Mouse (Mus musculus): ENCODE data around the gene Daam1. TPM values are rescaled to one million over a fixed set of nuclear protein-coding genes. Genes with fewer than 3 reads are reported as not detected.
A peak's percentile ranks its signal among the peaks of the same experiment; 100 is the strongest.

The Daam1 gene
- polyA plus RNA-seq, 1 experiment from 2014 or later = 8.8 TPM

GRCm38 (mm10) chr12:71938513-71938912, 107.6 kb downstream of the Daam1 start:
- ATAC-seq (ENCODE audit: low read depth) = no peak
- Histone ChIP-seq H3K4me1 (replicated peaks) (peaks cover 61% of the 10 kb centered on the region), H3K27ac (no peak overlapping the region), H3K4me3 (replicated peaks) (no peak overlapping the region), H3K27me3 (no peaks in the 10 kb centered on the region), H3K4me2 (no peak overlapping the region), H3K9me3 (replicated peaks) (no peaks in the 10 kb centered on the region), H3K36me3 (peaks cover 58% of the 10 kb centered on the region), H3K9ac (no peak overlapping the region)
- DNase-seq = no peak
- 89% methylated on average over 5 of the region's 5 CpGs for WGBS (ENCODE audit: insufficient replicate concordance)

GRCm38 (mm10) chr12:71941290-71941689, 110.4 kb downstream of the Daam1 start:
- Histone ChIP-seq H3K4me1 (replicated peaks) (peaks cover 37% of the 10 kb centered on the region), H3K27ac (no peak overlapping the region), H3K4me3 (replicated peaks) (no peak overlapping the region), H3K9ac (no peak overlapping the region), H3K27me3 (no peaks in the 10 kb centered on the region), H3K4me2 (no peak overlapping the region), H3K36me3 (peaks cover 81% of the 10 kb centered on the region), H3K9me3 (replicated peaks) (no peaks in the 10 kb centered on the region)
- ATAC-seq (ENCODE audit: low read depth) = peak; percentile 45
- DNase-seq = no peak
- 84% methylated on average over 5 of the region's 5 CpGs for WGBS (ENCODE audit: insufficient replicate concordance)

- Histone ChIP-seq H3K36me3 (peaks cover 82% of the 10 kb centered on the region), H3K4me1 (replicated peaks) (peaks cover 30% of the 10 kb centered on the region), H3K9me3 (replicated peaks) (no peaks in the 10 kb centered on the region), H3K4me3 (replicated peaks) (no peak overlapping the region), H3K27ac (peak overlapping the region; percentile 19; the same call in 1 of the 2 replicates), H3K9ac (no peak overlapping the region), H3K27me3 (no peaks in the 10 kb centered on the region), H3K4me2 (no peak overlapping the region)
- 53% methylated on average over 9 of the region's 9 CpGs for WGBS (ENCODE audit: insufficient replicate concordance)
- peak; percentile 81 for ATAC-seq (ENCODE audit: low read depth)
- DNase-seq = peak; percentile 21
Observed at GRCm38 (mm10) chr12:71943112-71943511, 112.2 kb downstream of the Daam1 start.

- Histone ChIP-seq H3K36me3 (peaks cover 82% of the 10 kb centered on the region), H3K27me3 (no peaks in the 10 kb centered on the region), H3K9ac (no peak overlapping the region), H3K9me3 (replicated peaks) (no peaks in the 10 kb centered on the region), H3K4me2 (no peak overlapping the region), H3K4me1 (replicated peaks) (peaks cover 30% of the 10 kb centered on the region), H3K4me3 (replicated peaks) (no peak overlapping the region), H3K27ac (no peak overlapping the region)
- WGBS (ENCODE audit: insufficient replicate concordance) = 72% methylated on average over 4 of the region's 4 CpGs
- DNase-seq (no peak), ATAC-seq (ENCODE audit: low read depth) (no peak)
Observed at GRCm38 (mm10) chr12:71943646-71944045, 112.8 kb downstream of the Daam1 start.

- DNase-seq (no peak), ATAC-seq (ENCODE audit: low read depth) (no peak)
- Histone ChIP-seq H3K9me3 (replicated peaks) (no peaks in the 10 kb centered on the region), H3K27ac (no peak overlapping the region), H3K4me1 (replicated peaks) (peaks cover 25% of the 10 kb centered on the region), H3K27me3 (no peaks in the 10 kb centered on the region), H3K4me3 (replicated peaks) (no peak overlapping the region), H3K9ac (no peak overlapping the region), H3K4me2 (no peak overlapping the region), H3K36me3 (peaks cover 84% of the 10 kb centered on the region)
- 80% methylated on average over 7 of the region's 7 CpGs for WGBS (ENCODE audit: insufficient replicate concordance)
Observed at GRCm38 (mm10) chr12:71945844-71946243, 115.0 kb downstream of the Daam1 start.

GRCm38 (mm10) chr12:71946448-71946847, 115.6 kb downstream of the Daam1 start:
- Histone ChIP-seq H3K4me3 (replicated peaks) (no peak overlapping the region), H3K9me3 (replicated peaks) (no peaks in the 10 kb centered on the region), H3K36me3 (peaks cover 89% of the 10 kb centered on the region), H3K27ac (no peak overlapping the region), H3K4me2 (no peak overlapping the region), H3K4me1 (replicated peaks) (peaks cover 19% of the 10 kb centered on the region), H3K9ac (no peak overlapping the region), H3K27me3 (no peaks in the 10 kb centered on the region)
- DNase-seq (no peak), ATAC-seq (ENCODE audit: low read depth) (no peak)
- 89% methylated on average over 8 of the region's 8 CpGs for WGBS (ENCODE audit: insufficient replicate concordance)

- Histone ChIP-seq H3K27me3 (no peaks in the 10 kb centered on the region), H3K36me3 (peaks cover 99% of the 10 kb centered on the region), H3K27ac (no peak overlapping the region), H3K4me2 (no peak overlapping the region), H3K9ac (no peak overlapping the region), H3K9me3 (replicated peaks) (no peaks in the 10 kb centered on the region), H3K4me3 (replicated peaks) (no peak overlapping the region), H3K4me1 (replicated peaks) (no peaks in the 10 kb centered on the region)
- ATAC-seq (ENCODE audit: low read depth) (peak; percentile 18; the same call in 1 of the 2 replicates), DNase-seq (no peak)
- 88% methylated on average over 6 of the region's 6 CpGs for WGBS (ENCODE audit: insufficient replicate concordance)
Observed at GRCm38 (mm10) chr12:71948972-71949371, 118.1 kb downstream of the Daam1 start.

GRCm38 (mm10) chr12:71949606-71950005, 118.7 kb downstream of the Daam1 start:
- peaks cover 99% of the 10 kb centered on the region for H3K36me3 ChIP-seq
- H3K9me3 ChIP-seq (replicated peaks) = no peaks in the 10 kb centered on the region
- no peak overlapping the region for H3K4me2 ChIP-seq
- no peaks in the 10 kb centered on the region for H3K4me1 ChIP-seq (replicated peaks)
- no peak overlapping the region for H3K4me3 ChIP-seq (replicated peaks)
- no peak overlapping the region for H3K9ac ChIP-seq
- 87% methylated on average over 6 of the region's 6 CpGs for WGBS (ENCODE audit: insufficient replicate concordance)
- DNase-seq (no peak), ATAC-seq (ENCODE audit: low read depth) (no peak)
- no peak overlapping the region for H3K27ac ChIP-seq
- no peaks in the 10 kb centered on the region for H3K27me3 ChIP-seq

- ATAC-seq (ENCODE audit: low read depth) = no peak
- 81% methylated on average over 13 of the region's 13 CpGs for WGBS (ENCODE audit: insufficient replicate concordance)
Observed at GRCm38 (mm10) chr12:71950095-71950877, 119.4 kb downstream of the Daam1 start.

GRCm38 (mm10) chr12:71954180-71954935, 123.5 kb downstream of the Daam1 start:
- no peak overlapping the region for H3K4me2 ChIP-seq
- H3K4me1 ChIP-seq (replicated peaks) = no peaks in the 10 kb centered on the region
- H3K27me3 ChIP-seq = no peaks in the 10 kb centered on the region
- no peaks in the 10 kb centered on the region for H3K9me3 ChIP-seq (replicated peaks)
- H3K27ac ChIP-seq = no peak overlapping the region
- DNase-seq = no peak
- 80% methylated on average over 5 of the region's 5 CpGs for WGBS (ENCODE audit: insufficient replicate concordance)
- H3K4me3 ChIP-seq (replicated peaks) = no peak overlapping the region
- H3K9ac ChIP-seq = no peak overlapping the region
- H3K36me3 ChIP-seq = peaks cover 88% of the 10 kb centered on the region
- ATAC-seq (ENCODE audit: low read depth) = no peak

More at GRCm38 (mm10) chr12:71950095-71950877, 119.4 kb downstream of the Daam1 start:
- Histone ChIP-seq H3K27me3 (no peaks in the 10 kb centered on the region), H3K36me3 (peaks cover 93% of the 10 kb centered on the region), H3K9ac (no peak overlapping the region), H3K4me3 (replicated peaks) (no peak overlapping the region), H3K9me3 (replicated peaks) (no peaks in the 10 kb centered on the region), H3K4me1 (replicated peaks) (no peaks in the 10 kb centered on the region), H3K4me2 (no peak overlapping the region), H3K27ac (no peak overlapping the region)
- no peak for DNase-seq

GRCm38 (mm10) chr12:71956980-71957379, 126.1 kb downstream of the Daam1 start:
- DNase-seq = no peak
- H3K27me3 ChIP-seq = no peaks in the 10 kb centered on the region
- no peak for ATAC-seq (ENCODE audit: low read depth)
- H3K9me3 ChIP-seq (replicated peaks) = no peaks in the 10 kb centered on the region
- H3K4me1 ChIP-seq (replicated peaks) = no peaks in the 10 kb centered on the region
- no peak overlapping the region for H3K27ac ChIP-seq
- no peak overlapping the region for H3K4me2 ChIP-seq
- H3K36me3 ChIP-seq = peaks cover 86% of the 10 kb centered on the region
- H3K4me3 ChIP-seq (replicated peaks) = no peak overlapping the region
- 81% methylated on average over 6 of the region's 6 CpGs for WGBS (ENCODE audit: insufficient replicate concordance)
- H3K9ac ChIP-seq = no peak overlapping the region
